Mouse (Mus musculus) hindbrain, embryonic 11.5 days (tissue): ENCODE measurements at regions not wholly inside any gene's neighbourhood (a gene's known extent, or its start where the extent isn't known, plus 50 kb on each side); places are given as distances from the start of the nearest gene placed in this dataset.

ENCODE experiments used
- ATAC-seq: fragments of 200-750 bp; cut with Nextera tagmentation; 2 replicates; pipeline ENCODE4 v1.8.0; 2017; ENCODE audit warnings: mild to moderate bottlenecking, moderate TSS enrichment, moderate library complexity; ENCODE audit not compliant: low FRiP score
- DNase-seq: peaks from one replicate; pipeline ENCODE4 v3.0.0-alpha.2; 2015; ENCODE audit warnings: low spot score
- H3K27ac ChIP-seq: fragments of 300-500 bp; sonication (generic); 2 replicates; pipeline ENCODE4 v1.5.1; 2014; ENCODE audit warnings: mild to moderate bottlenecking, low read depth, low read length
- H3K27me3 ChIP-seq: fragments of 300-500 bp; sonication (generic); 2 replicates; pipeline ENCODE4 v1.6.1; 2014; ENCODE audit warnings: mild to moderate bottlenecking, low read length, moderate library complexity, mixed read lengths; ENCODE audit not compliant: control insufficient read depth, insufficient read depth
- H3K36me3 ChIP-seq: fragments of 300-500 bp; sonication (generic); 2 replicates; pipeline ENCODE4 v1.6.1; 2014; ENCODE audit warnings: mild to moderate bottlenecking, low read length, moderate library complexity, mixed read lengths; ENCODE audit not compliant: control insufficient read depth, insufficient read depth
- H3K4me1 ChIP-seq: fragments of 300-500 bp; sonication (generic); replicated peaks from 2 replicates; pipeline ENCODE4 v1.6.1; 2014; ENCODE audit warnings: low read length, mixed read lengths; ENCODE audit not compliant: control insufficient read depth, insufficient read depth
- H3K4me2 ChIP-seq: fragments of 300-500 bp; sonication (generic); replicated peaks from 2 replicates; pipeline ENCODE4 v1.6.1; 2014; ENCODE audit warnings: mild to moderate bottlenecking, low read depth, low read length
- H3K4me3 ChIP-seq: fragments of 300-500 bp; sonication (generic); 2 replicates; pipeline ENCODE4 v1.5.1; 2014; ENCODE audit warnings: low read depth, low read length
- H3K9ac ChIP-seq: fragments of 300-500 bp; sonication (generic); 2 replicates; pipeline ENCODE4 v1.6.1; 2014; ENCODE audit warnings: low read depth, low read length
- H3K9me3 ChIP-seq: fragments of 300-500 bp; sonication (generic); 2 replicates; pipeline ENCODE4 v1.6.1; 2016; ENCODE audit warnings: low read length; ENCODE audit not compliant: control insufficient read depth
- WGBS: fragments of 180-500 bp; shearing (Covaris S2); extraction: QIAGEN DNeasy Blood & Tissue Kit; methylation state at CpG from one replicate; pipeline ENCODE4 v1.1.7; 2014; 5-methylcytosine and 5-hydroxymethylcytosine counted together

- 90% methylated on average over 3 of the region's 3 CpGs for WGBS
- Histone ChIP-seq H3K36me3 (no peaks in the 10 kb centered on the region), H3K4me3 (no peak overlapping the region), H3K27ac (no peak overlapping the region), H3K4me2 (no peak overlapping the region), H3K9me3 (no peaks in the 10 kb centered on the region), H3K4me1 (no peaks in the 10 kb centered on the region), H3K27me3 (no peaks in the 10 kb centered on the region), H3K9ac (no peak overlapping the region)
- ATAC-seq (no peak), DNase-seq (no peak)
Measured at GRCm38 (mm10) chr5:24237201-24237600, 72.4 kb downstream of the Nupl2 start.

GRCm38 (mm10) chr5:24239006-24239405, 74.2 kb downstream of the Nupl2 start:
- 65% methylated on average over 2 of the region's 2 CpGs for WGBS
- ATAC-seq: no peak

GRCm38 (mm10) chr5:24244211-24244610, 79.4 kb downstream of the Nupl2 start:
- H3K9me3 ChIP-seq: no peaks in the 10 kb centered on the region

More at GRCm38 (mm10) chr5:24239006-24239405, 74.2 kb downstream of the Nupl2 start:
- no peaks in the 10 kb centered on the region for H3K4me1 ChIP-seq
- no peak for DNase-seq
- no peak overlapping the region for H3K9ac ChIP-seq
- H3K9me3 ChIP-seq: no peaks in the 10 kb centered on the region
- H3K27ac ChIP-seq: no peak overlapping the region
- H3K4me3 ChIP-seq: no peak overlapping the region
- H3K27me3 ChIP-seq: no peaks in the 10 kb centered on the region
- H3K36me3 ChIP-seq: no peaks in the 10 kb centered on the region
- no peak overlapping the region for H3K4me2 ChIP-seq

GRCm38 (mm10) chr5:24255421-24255820, 90.7 kb downstream of the Nupl2 start:
- no peak overlapping the region for H3K4me3 ChIP-seq
- H3K27me3 ChIP-seq: no peaks in the 10 kb centered on the region
- ATAC-seq (no peak), DNase-seq (no peak)
- no peaks in the 10 kb centered on the region for H3K9me3 ChIP-seq
- H3K27ac ChIP-seq: no peak overlapping the region
- 89% methylated on average over 5 of the region's 5 CpGs for WGBS
- no peaks in the 10 kb centered on the region for H3K4me1 ChIP-seq
- no peaks in the 10 kb centered on the region for H3K36me3 ChIP-seq
- H3K4me2 ChIP-seq: no peak overlapping the region
- no peak overlapping the region for H3K9ac ChIP-seq

More at GRCm38 (mm10) chr5:24244211-24244610, 79.4 kb downstream of the Nupl2 start:
- no peaks in the 10 kb centered on the region for H3K4me1 ChIP-seq
- no peak overlapping the region for H3K27ac ChIP-seq
- no peak for DNase-seq
- 85% methylated on average over 6 of the region's 6 CpGs for WGBS
- H3K9ac ChIP-seq: no peak overlapping the region
- no peaks in the 10 kb centered on the region for H3K27me3 ChIP-seq
- no peak for ATAC-seq
- H3K4me3 ChIP-seq: no peak overlapping the region
- no peaks in the 10 kb centered on the region for H3K36me3 ChIP-seq
- H3K4me2 ChIP-seq: no peak overlapping the region

- Histone ChIP-seq H3K27ac (no peak overlapping the region), H3K4me1 (no peaks in the 10 kb centered on the region), H3K27me3 (no peaks in the 10 kb centered on the region), H3K9me3 (no peaks in the 10 kb centered on the region), H3K9ac (no peak overlapping the region), H3K4me2 (no peak overlapping the region), H3K4me3 (no peak overlapping the region), H3K36me3 (no peaks in the 10 kb centered on the region)
- DNase-seq (peak; percentile 86), ATAC-seq (0 out of 2 replicates have a peak, but pooled peaks have one; percentile 49)
- WGBS: 16% methylated on average over 7 of the region's 7 CpGs
Measured at GRCm38 (mm10) chr5:24261098-24261497, 90.3 kb downstream of the Kcnh2 start.

GRCm38 (mm10) chr5:24262146-24262545, 89.3 kb downstream of the Kcnh2 start:
- DNase-seq (peak; percentile 28), ATAC-seq (no peak)
- H3K4me2 ChIP-seq: no peak overlapping the region

GRCm38 (mm10) chr5:24264151-24264550, 87.3 kb downstream of the Kcnh2 start:
- no peaks in the 10 kb centered on the region for H3K9me3 ChIP-seq
- H3K27ac ChIP-seq: no peak overlapping the region
- no peak overlapping the region for H3K4me3 ChIP-seq
- WGBS: 78% methylated on average over 4 of the region's 4 CpGs
- no peaks in the 10 kb centered on the region for H3K27me3 ChIP-seq
- H3K4me1 ChIP-seq: no peaks in the 10 kb centered on the region
- DNase-seq (no peak), ATAC-seq (no peak)
- H3K36me3 ChIP-seq: no peaks in the 10 kb centered on the region
- no peak overlapping the region for H3K4me2 ChIP-seq
- H3K9ac ChIP-seq: no peak overlapping the region

More at GRCm38 (mm10) chr5:24262146-24262545, 89.3 kb downstream of the Kcnh2 start:
- no peak overlapping the region for H3K27ac ChIP-seq
- no peaks in the 10 kb centered on the region for H3K27me3 ChIP-seq
- H3K36me3 ChIP-seq: no peaks in the 10 kb centered on the region
- H3K4me3 ChIP-seq: no peak overlapping the region
- no peaks in the 10 kb centered on the region for H3K9me3 ChIP-seq
- 14% methylated on average over 11 of the region's 11 CpGs for WGBS
- H3K4me1 ChIP-seq: no peaks in the 10 kb centered on the region
- H3K9ac ChIP-seq: no peak overlapping the region

- Histone ChIP-seq H3K27me3 (no peaks in the 10 kb centered on the region), H3K9ac (no peak overlapping the region), H3K9me3 (no peaks in the 10 kb centered on the region), H3K27ac (no peak overlapping the region), H3K4me3 (no peak overlapping the region), H3K4me1 (no peaks in the 10 kb centered on the region), H3K36me3 (no peaks in the 10 kb centered on the region), H3K4me2 (no peak overlapping the region)
- 95% methylated on average over 3 of the region's 3 CpGs for WGBS
- ATAC-seq (no peak), DNase-seq (no peak)
Measured at GRCm38 (mm10) chr5:24265431-24265830, 86.0 kb downstream of the Kcnh2 start.

- no peaks in the 10 kb centered on the region for H3K9me3 ChIP-seq
- peak; percentile 72; the same call in 1 of the 2 replicates for ATAC-seq
- no peak overlapping the region for H3K4me3 ChIP-seq
- peak; percentile 91 for DNase-seq
- no peaks in the 10 kb centered on the region for H3K27me3 ChIP-seq
- H3K4me2 ChIP-seq: no peak overlapping the region; the same call in 1 of the 2 replicates
- 19% methylated on average over 16 of the region's 16 CpGs for WGBS
- H3K27ac ChIP-seq: no peak overlapping the region
- H3K4me1 ChIP-seq: no peaks in the 10 kb centered on the region
- no peaks in the 10 kb centered on the region for H3K36me3 ChIP-seq
- H3K9ac ChIP-seq: no peak overlapping the region
Measured at GRCm38 (mm10) chr5:24266344-24267295, 84.8 kb downstream of the Kcnh2 start.
